Mouse (Mus musculus): ENCODE results near the gene Mprip. TPM values are rescaled to one million over a fixed set of nuclear protein-coding genes. Genes with fewer than 3 reads are reported as not detected.

The Mprip gene
- polyA plus RNA-seq, 1 experiment from 2014 or later: 71.5 TPM

DNA sequence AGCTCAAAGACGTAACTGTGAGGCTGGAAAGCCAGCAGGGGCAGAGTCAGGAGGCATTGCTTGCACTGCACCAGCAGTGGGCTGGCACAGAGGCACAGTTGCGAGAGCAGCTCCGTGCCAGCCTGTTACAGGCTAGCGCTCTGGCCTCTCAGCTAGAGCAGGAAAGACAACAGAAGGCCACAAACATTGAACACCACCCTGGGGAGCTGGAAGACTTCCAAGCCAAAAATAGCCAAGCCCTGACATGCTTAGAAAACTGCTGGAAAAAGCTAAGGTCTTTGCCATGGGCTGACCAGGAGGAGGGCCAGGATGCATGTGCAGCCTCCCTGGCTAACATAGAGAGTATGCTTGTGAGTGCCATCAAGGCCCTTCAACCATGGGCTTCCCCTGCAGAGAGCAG lies 98.1 kb downstream of the Mprip start:
- Histone ChIP-seq H3K9ac (no peak overlapping the region), H3K4me1 (replicated peaks; ENCODE audit: control insufficient read depth, insufficient read depth, low read length) (no peaks in the 10 kb centered on the region; the same call in 1 of the 2 replicates), H3K27me3 (ENCODE audit: control insufficient read depth, insufficient read depth, low read length) (no peaks in the 10 kb centered on the region), H3K9me3 (ENCODE audit: control insufficient read depth, low read length) (no peaks in the 10 kb centered on the region), H3K4me3 (replicated peaks; ENCODE audit: low read length) (no peak overlapping the region), H3K4me2 (replicated peaks) (no peak overlapping the region), H3K36me3 (replicated peaks; ENCODE audit: control insufficient read depth, insufficient read depth) (peaks cover 100% of the 10 kb centered on the region), H3K27ac (peak overlapping the region; percentile 52)
- ATAC-seq (ENCODE audit: low FRiP score) (peak; percentile 65; the same call in 1 of the 2 replicates), DNase-seq (ENCODE audit: low spot score) (peak; percentile 58)
- 63% methylated on average over 4 of the region's 4 CpGs for WGBS

DNA sequence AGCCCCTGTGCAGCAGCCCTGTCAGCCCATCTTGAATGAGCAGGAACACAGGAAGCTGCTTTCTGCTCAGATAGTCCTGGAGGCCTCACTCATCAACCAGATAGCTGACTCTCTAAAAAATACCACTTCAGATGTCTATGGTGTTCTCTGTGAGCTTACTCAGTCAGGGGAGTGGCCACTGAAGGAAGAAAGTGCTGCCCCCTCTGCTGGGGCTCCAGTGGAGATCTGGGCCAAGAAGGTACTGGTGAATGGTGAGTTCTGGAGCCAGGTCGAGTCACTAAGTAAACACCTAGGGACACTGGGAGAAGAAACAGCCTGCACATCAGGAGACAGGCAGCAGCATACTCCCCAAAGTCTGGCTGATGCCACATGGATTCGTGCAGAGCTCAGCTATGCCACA lies 98.5 kb downstream of the Mprip start:
- Histone ChIP-seq H3K4me1 (replicated peaks; ENCODE audit: control insufficient read depth, insufficient read depth, low read length) (no peaks in the 10 kb centered on the region; the same call in 1 of the 2 replicates), H3K27ac (peak overlapping the region; percentile 29; the same call in 1 of the 2 replicates), H3K9ac (no peak overlapping the region), H3K36me3 (replicated peaks; ENCODE audit: control insufficient read depth, insufficient read depth) (peaks cover 100% of the 10 kb centered on the region), H3K4me3 (replicated peaks; ENCODE audit: low read length) (no peak overlapping the region), H3K4me2 (replicated peaks) (no peak overlapping the region), H3K27me3 (ENCODE audit: control insufficient read depth, insufficient read depth, low read length) (no peaks in the 10 kb centered on the region), H3K9me3 (ENCODE audit: control insufficient read depth, low read length) (no peaks in the 10 kb centered on the region)
- DNase-seq (ENCODE audit: low spot score): no peak
- 88% methylated on average over 2 of the region's 2 CpGs for WGBS
- no peak for ATAC-seq (ENCODE audit: low FRiP score)

- Histone ChIP-seq H3K27me3 (ENCODE audit: control insufficient read depth, insufficient read depth, low read length) (no peaks in the 10 kb centered on the region), H3K9me3 (ENCODE audit: control insufficient read depth, low read length) (no peaks in the 10 kb centered on the region), H3K27ac (no peak overlapping the region), H3K9ac (no peak overlapping the region), H3K4me3 (replicated peaks; ENCODE audit: low read length) (no peak overlapping the region), H3K4me1 (replicated peaks; ENCODE audit: control insufficient read depth, insufficient read depth, low read length) (no peaks in the 10 kb centered on the region; the same call in 1 of the 2 replicates), H3K36me3 (replicated peaks; ENCODE audit: control insufficient read depth, insufficient read depth) (peaks cover 100% of the 10 kb centered on the region), H3K4me2 (replicated peaks) (no peak overlapping the region)
- DNase-seq (ENCODE audit: low spot score) (no peak), ATAC-seq (ENCODE audit: low FRiP score) (no peak)
- WGBS: 93% methylated on average over 6 of the region's 6 CpGs
Observed at GRCm38 (mm10) chr11:59760796-59761195, 99.7 kb downstream of the Mprip start.

- Histone ChIP-seq H3K27me3 (ENCODE audit: control insufficient read depth, insufficient read depth, low read length) (no peaks in the 10 kb centered on the region), H3K4me3 (replicated peaks; ENCODE audit: low read length) (no peak overlapping the region), H3K27ac (no peak overlapping the region), H3K36me3 (replicated peaks; ENCODE audit: control insufficient read depth, insufficient read depth) (peaks cover 100% of the 10 kb centered on the region), H3K4me1 (replicated peaks; ENCODE audit: control insufficient read depth, insufficient read depth, low read length) (no peaks in the 10 kb centered on the region), H3K4me2 (replicated peaks) (no peak overlapping the region), H3K9ac (no peak overlapping the region), H3K9me3 (ENCODE audit: control insufficient read depth, low read length) (no peaks in the 10 kb centered on the region)
- WGBS: 100% methylated on average over 2 of the region's 2 CpGs
- no peak for DNase-seq (ENCODE audit: low spot score)
- no peak for ATAC-seq (ENCODE audit: low FRiP score)
Observed at GRCm38 (mm10) chr11:59769307-59769706, 108.2 kb downstream of the Mprip start.

GRCm38 (mm10) chr11:59769738-59770137 lies 108.6 kb downstream of the Mprip start:
- Histone ChIP-seq H3K27ac (no peak overlapping the region), H3K4me1 (replicated peaks; ENCODE audit: control insufficient read depth, insufficient read depth, low read length) (no peaks in the 10 kb centered on the region), H3K36me3 (replicated peaks; ENCODE audit: control insufficient read depth, insufficient read depth) (peaks cover 100% of the 10 kb centered on the region), H3K9me3 (ENCODE audit: control insufficient read depth, low read length) (no peaks in the 10 kb centered on the region), H3K4me2 (replicated peaks) (no peak overlapping the region), H3K27me3 (ENCODE audit: control insufficient read depth, insufficient read depth, low read length) (no peaks in the 10 kb centered on the region), H3K4me3 (replicated peaks; ENCODE audit: low read length) (no peak overlapping the region), H3K9ac (no peak overlapping the region)
- DNase-seq (ENCODE audit: low spot score) (no peak), ATAC-seq (ENCODE audit: low FRiP score) (no peak)
- WGBS: 89% methylated on average over 6 of the region's 6 CpGs

- Histone ChIP-seq H3K4me1 (replicated peaks; ENCODE audit: control insufficient read depth, insufficient read depth, low read length) (no peaks in the 10 kb centered on the region), H3K27ac (peak overlapping the region; percentile 38; the same call in 1 of the 2 replicates), H3K27me3 (ENCODE audit: control insufficient read depth, insufficient read depth, low read length) (no peaks in the 10 kb centered on the region), H3K9ac (no peak overlapping the region), H3K9me3 (ENCODE audit: control insufficient read depth, low read length) (no peaks in the 10 kb centered on the region), H3K4me3 (replicated peaks; ENCODE audit: low read length) (no peak overlapping the region), H3K36me3 (replicated peaks; ENCODE audit: control insufficient read depth, insufficient read depth) (peaks cover 100% of the 10 kb centered on the region), H3K4me2 (replicated peaks) (no peak overlapping the region)
- 70% methylated on average over 7 of the region's 7 CpGs for WGBS
- DNase-seq (ENCODE audit: low spot score) (peak; percentile 32), ATAC-seq (ENCODE audit: low FRiP score) (no peak; the same call in 1 of the 2 replicates)
Observed at GRCm38 (mm10) chr11:59770753-59771152, 109.6 kb downstream of the Mprip start.

GRCm38 (mm10) chr11:59772291-59772690 lies 111.2 kb downstream of the Mprip start:
- Histone ChIP-seq H3K27ac (no peak overlapping the region), H3K4me1 (replicated peaks; ENCODE audit: control insufficient read depth, insufficient read depth, low read length) (no peaks in the 10 kb centered on the region), H3K9ac (no peak overlapping the region), H3K9me3 (ENCODE audit: control insufficient read depth, low read length) (no peaks in the 10 kb centered on the region), H3K36me3 (replicated peaks; ENCODE audit: control insufficient read depth, insufficient read depth) (peaks cover 100% of the 10 kb centered on the region), H3K4me3 (replicated peaks; ENCODE audit: low read length) (no peak overlapping the region), H3K27me3 (ENCODE audit: control insufficient read depth, insufficient read depth, low read length) (no peaks in the 10 kb centered on the region), H3K4me2 (replicated peaks) (no peak overlapping the region)
- DNase-seq (ENCODE audit: low spot score): no peak
- WGBS: 90% methylated on average over 2 of the region's 2 CpGs
- no peak for ATAC-seq (ENCODE audit: low FRiP score)

GRCm38 (mm10) chr11:59772902-59773301 lies 111.8 kb downstream of the Mprip start:
- no peaks in the 10 kb centered on the region for H3K27me3 ChIP-seq (ENCODE audit: control insufficient read depth, insufficient read depth, low read length)
- DNase-seq (ENCODE audit: low spot score): no peak
- no peaks in the 10 kb centered on the region for H3K4me1 ChIP-seq (replicated peaks; ENCODE audit: control insufficient read depth, insufficient read depth, low read length)
- H3K9ac ChIP-seq: no peak overlapping the region
- WGBS: 94% methylated on average over 4 of the region's 4 CpGs
- peaks cover 99% of the 10 kb centered on the region for H3K36me3 ChIP-seq (replicated peaks; ENCODE audit: control insufficient read depth, insufficient read depth)
- ATAC-seq (ENCODE audit: low FRiP score): no peak
- H3K9me3 ChIP-seq (ENCODE audit: control insufficient read depth, low read length): no peaks in the 10 kb centered on the region
- no peak overlapping the region for H3K4me3 ChIP-seq (replicated peaks; ENCODE audit: low read length)
- H3K27ac ChIP-seq: no peak overlapping the region
- no peak overlapping the region for H3K4me2 ChIP-seq (replicated peaks)

- ATAC-seq (ENCODE audit: low FRiP score) (no peak), DNase-seq (ENCODE audit: low spot score) (no peak)
- 99% methylated on average over 4 of the region's 4 CpGs for WGBS
- Histone ChIP-seq H3K27me3 (ENCODE audit: control insufficient read depth, insufficient read depth, low read length) (no peaks in the 10 kb centered on the region), H3K4me3 (replicated peaks; ENCODE audit: low read length) (no peak overlapping the region), H3K27ac (no peak overlapping the region), H3K9ac (no peak overlapping the region), H3K4me2 (replicated peaks) (no peak overlapping the region), H3K4me1 (replicated peaks; ENCODE audit: control insufficient read depth, insufficient read depth, low read length) (no peaks in the 10 kb centered on the region), H3K36me3 (replicated peaks; ENCODE audit: control insufficient read depth, insufficient read depth) (peaks cover 99% of the 10 kb centered on the region), H3K9me3 (ENCODE audit: control insufficient read depth, low read length) (no peaks in the 10 kb centered on the region)
Observed at GRCm38 (mm10) chr11:59774522-59774921, 113.4 kb downstream of the Mprip start.
